Mouse (Mus musculus) heart, postnatal 14 days (tissue): ENCODE data around the gene Gm21663. TPM values are rescaled to one million over a fixed set of nuclear protein-coding genes. Genes with fewer than 3 reads are reported as not detected.
A peak's percentile ranks its signal among the peaks of the same experiment; 100 is the strongest.
"Not testable (repeated sequence)": the region's sequence is repeated elsewhere in the genome, so short reads cannot be mapped to it uniquely, and the experiment has no call there.

ENCODE experiments used
- DNase-seq, 2 experiments: peaks; one replicate each; pipeline ENCODE4 v3.0.0; 2021 to 2022
- intact Hi-C: fragments of 180-260 bp; cut with DNase I; formaldehyde crosslinking; loops from one replicate; pipeline ENCODE4 v1.15.1; 2025
- long read RNA-seq, 2 experiments: library from polyadenylated mRNA; stranded (forward); transcript quantifications; one replicate each; pipeline ENCODE4 v2.0.0; 2021
- total RNA-seq, 2 experiments: library from RNA; stranded (reverse); gene quantifications; 2 replicates each; pipeline ENCODE4 v1.2.3; 2021

The Gm21663 gene
- total RNA-seq = not detected
- long read RNA-seq, experiment 1 = 0 reads
- long read RNA-seq, experiment 2 = 0 reads

DNA sequence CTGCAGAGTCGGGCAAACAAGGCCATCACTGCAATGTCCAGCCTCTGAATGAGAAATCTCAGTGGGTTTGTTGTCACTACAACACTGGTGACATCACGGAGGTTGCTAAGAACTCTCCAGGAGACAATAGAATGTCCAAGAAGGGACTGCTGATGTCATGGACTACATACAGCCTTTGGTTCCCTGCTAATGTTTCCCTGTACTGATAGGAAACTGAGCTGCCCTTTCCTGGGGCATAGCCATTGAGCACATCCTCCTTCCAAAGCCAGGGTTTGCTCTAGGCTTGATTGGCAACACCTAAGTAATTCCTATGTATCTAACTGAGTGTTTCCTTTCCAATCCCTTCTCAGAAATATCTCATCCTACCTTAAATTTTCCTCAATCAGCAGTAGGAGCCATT, at the start of gene Gm21663:
Gene Gm21663, minus strand, starts transcription at position 101 of the 400 bp plus-strand sequence.
- DNase-seq = not testable (repeated sequence)

DNA sequence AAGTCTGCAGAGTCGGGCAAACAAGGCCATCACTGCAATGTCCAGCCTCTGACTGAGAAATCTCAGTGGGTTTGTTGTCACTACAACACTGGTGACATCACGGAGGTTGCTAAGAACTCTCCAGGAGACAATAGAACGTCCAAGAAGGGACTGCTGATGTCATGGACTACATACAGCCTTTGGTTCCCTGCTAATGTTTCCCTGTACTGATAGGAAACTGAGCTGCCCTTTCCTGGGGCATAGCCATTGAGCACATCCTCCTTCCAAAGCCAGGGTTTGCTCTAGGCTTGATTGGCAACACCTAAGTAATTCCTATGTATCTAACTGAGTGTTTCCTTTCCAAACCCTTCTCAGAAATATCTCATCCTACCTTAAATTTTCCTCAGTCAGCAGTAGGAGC, 46.4 kb upstream of the Gm21663 start, which contains the start of gene Gm21698:
Gene Gm21698, minus strand, starts transcription at position 101 of the 400 bp plus-strand sequence.
- DNase-seq, intact Hi-C loops: not testable (repeated sequence)

More for the DNA sequence above, at the start of gene Gm21663:
- intact Hi-C loops = not testable (repeated sequence)

DNA sequence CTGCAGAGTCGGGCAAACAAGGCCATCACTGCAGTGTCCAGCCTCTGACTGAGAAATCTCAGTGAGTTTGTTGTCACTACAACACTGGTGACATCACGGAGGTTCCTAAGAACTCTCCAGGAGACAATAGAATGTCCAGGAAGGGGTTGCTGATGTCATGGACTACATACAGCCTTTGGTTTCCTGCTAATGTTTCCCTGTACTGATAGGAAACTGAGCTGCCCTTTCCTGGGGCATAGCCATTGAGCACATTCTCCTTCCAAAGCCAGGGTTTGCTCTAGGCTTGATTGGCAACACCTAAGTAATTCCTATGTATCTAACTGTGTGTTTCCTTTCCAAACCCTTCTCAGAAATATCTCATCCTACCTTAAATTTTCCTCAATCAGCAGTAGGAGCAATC, 30.4 kb upstream of the Gm21663 start, which contains the start of gene Gm21680:
Gene Gm21680, minus strand, starts transcription at position 101 of the 400 bp plus-strand sequence.
- DNase-seq, intact Hi-C loops: not testable (repeated sequence)

DNA sequence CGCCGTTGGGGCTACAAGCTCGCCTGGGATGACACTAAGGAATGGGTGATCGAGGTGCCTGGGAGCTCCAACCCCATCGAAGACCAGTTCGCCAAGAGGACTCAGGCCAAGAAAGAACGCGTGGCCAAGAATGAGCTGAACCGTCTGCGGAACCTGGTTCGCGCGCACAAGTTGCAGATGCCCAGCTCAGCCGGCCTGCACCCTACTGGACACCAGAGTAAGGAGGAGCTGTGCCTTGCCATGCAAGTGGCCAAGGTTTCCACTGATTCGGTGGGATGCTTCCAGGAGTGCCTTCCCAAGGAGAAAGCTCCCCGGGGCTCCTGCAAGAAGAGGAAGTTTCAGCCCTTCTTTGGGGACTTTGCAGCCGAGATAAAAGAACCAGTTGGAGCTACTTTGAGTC, 14.9 kb upstream of the Gm21663 start:
- intact Hi-C loops, DNase-seq: not testable (repeated sequence)

DNA sequence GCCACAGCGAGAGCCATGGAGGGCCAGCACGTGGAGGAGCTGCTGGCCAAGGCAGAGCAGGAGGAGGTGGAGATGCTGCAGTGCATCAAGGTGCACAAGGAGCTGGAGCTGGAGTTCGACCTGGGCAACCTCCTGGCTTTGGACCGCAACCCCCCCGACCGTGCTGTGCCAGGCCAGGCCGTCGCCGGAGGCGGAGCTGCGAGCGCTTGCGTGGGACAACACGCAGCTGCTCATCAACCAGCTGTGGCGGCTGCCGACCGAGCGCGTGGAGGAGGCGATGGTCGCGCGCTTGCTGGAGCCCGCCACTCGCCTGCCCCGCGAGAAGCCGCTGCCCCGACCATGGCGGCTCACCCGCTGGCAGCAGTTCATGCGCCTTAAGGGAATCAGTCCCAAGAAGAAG, 14.4 kb upstream of the Gm21663 start:
- intact Hi-C loops = not testable (repeated sequence)

DNA sequence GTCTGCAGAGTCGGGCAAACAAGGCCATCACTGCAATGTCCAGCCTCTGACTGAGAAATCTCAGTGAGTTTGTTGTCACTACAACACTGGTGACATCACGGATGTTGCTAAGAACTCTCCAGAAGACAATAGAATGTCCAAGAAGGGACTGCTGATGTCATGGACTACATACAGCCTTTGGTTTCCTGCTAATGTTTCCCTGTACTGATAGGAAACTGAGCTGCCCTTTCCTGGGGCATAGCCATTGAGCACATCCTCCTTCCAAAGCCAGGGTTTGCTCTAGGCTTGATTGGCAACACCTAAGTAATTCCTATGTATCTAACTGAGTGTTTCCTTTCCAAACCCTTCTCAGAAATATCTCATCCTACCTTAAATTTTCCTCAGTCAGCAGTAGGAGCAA, 12.1 kb upstream of the Gm21663 start, which contains the start of gene Gm21671:
Gene Gm21671, minus strand, starts transcription at position 101 of the 400 bp plus-strand sequence.
- intact Hi-C loops, DNase-seq: not testable (repeated sequence)

More for the DNA sequence above, 14.4 kb upstream of the Gm21663 start:
- not testable (repeated sequence) for DNase-seq

DNA sequence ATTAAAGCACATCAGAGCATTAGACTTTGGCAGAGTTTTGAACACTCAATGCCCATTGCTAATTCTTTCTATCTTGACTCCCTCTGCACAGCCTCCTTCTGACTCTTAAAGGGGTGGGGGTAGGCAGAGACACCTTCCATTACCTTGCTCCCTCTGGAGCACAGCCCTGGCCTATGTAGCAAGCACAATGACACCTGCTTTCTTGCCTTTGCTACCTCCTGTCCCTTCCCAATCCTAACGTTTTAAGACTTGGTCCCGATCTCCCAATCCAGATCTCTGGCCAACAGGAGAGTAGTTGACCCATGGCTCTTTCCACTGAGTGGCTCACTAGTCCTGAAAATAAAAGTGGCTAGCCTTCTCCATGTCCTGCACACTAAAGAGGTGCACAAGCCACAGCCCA, 3.2 kb upstream of the Gm21663 start:
- intact Hi-C loops, DNase-seq: not testable (repeated sequence)

DNA sequence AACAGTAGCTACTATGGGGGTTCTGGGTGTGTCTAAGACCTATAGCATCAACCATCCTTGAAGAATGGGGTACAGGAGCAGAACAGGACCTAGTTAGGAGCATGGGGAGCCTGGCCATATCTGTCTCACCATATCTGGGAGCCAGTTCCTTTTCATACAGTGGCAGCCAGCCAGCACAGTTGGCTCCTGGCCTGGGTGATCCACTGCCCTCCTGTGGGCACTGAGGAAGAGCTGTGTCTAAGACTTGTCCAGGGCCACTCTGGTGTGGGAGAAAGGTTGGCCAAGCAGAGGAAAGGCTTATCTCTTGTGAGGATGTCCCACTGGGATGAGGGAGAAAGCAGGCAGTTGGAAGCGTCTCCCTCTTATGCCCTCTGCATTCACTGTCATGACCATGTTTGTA, 50.9 kb downstream of the Gm21663 start:
- intact Hi-C loops = no loop called here
- peak; percentile 48 to 67 for DNase-seq

DNA sequence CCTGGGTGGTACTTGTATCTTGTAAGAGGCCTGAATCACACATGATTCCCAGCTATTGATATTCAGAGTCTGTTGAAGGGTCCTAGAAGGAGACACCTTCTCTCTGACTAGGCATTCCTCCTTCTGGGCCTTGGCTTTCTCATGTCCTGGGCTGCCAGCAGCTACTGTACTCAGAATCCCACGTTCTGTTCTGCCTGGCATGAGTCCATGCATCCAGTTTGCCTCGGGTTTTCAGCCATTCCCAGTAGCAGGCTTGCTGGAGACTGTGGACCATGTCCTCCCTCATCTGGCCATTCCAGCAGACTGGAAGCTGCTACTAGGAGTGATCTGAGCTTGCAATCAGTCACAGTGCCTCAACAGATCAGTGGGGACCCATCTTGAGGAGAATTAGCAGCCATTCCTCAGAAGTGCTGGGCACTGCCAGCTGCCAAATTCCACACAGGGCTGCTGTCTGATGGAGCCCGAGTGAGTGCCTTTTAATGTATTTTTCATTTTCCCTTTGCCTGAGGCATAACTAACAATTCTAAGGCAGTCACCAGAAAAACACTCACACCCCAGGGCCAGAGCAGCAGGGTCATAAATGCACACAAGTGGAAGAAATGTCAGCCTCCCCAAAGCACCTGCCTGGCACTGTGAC, 52.3 kb downstream of the Gm21663 start:
- no peak for DNase-seq
- intact Hi-C loops = no loop called here

DNA sequence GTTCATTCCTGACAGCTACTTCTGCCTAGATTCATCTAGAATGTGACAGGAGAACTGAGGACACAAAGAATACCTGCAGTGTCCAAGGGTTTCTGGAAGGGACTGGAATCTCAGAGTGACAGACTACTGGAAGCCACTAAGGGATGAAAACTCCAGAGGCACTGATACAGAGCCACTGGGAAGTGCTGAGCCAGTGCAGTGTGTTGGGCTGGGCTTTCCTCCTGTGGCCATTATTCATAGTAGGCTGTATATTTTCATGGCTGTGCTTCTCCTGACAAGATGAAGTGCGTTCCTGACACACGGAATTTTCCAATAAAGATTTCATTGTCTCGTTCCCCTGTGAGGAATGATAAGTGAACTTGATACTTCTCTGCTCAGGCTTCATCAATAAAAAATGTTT, 55.5 kb downstream of the Gm21663 start:
- intact Hi-C loops = no loop called here

More for the DNA sequence above, 55.5 kb downstream of the Gm21663 start:
- no peak for DNase-seq

Other genes starting within 250 kb of the Gm21663 start
- 1 to 10 TPM; 5.8 to 6.4 TPM for gene Xrcc2, start 236.6 kb downstream of the Gm21663 start, total RNA-seq
- 10 to 100 TPM; 23.3 to 26.7 TPM for gene Actr3b, start 182.4 kb downstream of the Gm21663 start, total RNA-seq
- gene Gm21671, start 12.0 kb upstream of the Gm21663 start, total RNA-seq = not detected
- gene Gm21680, start 30.3 kb upstream of the Gm21663 start, total RNA-seq = not detected
- gene Gm21698, start 46.3 kb upstream of the Gm21663 start, total RNA-seq = not detected
- not detected for gene Gm1979, start 62.4 kb upstream of the Gm21663 start, total RNA-seq
- not detected for gene Gm5862, start 80.5 kb upstream of the Gm21663 start, total RNA-seq
- gene Speer4a, start 97.2 kb upstream of the Gm21663 start, total RNA-seq = not detected
- not detected for gene Gm7347, start 116.2 kb upstream of the Gm21663 start, total RNA-seq
- gene Gm10471, start 146.9 kb upstream of the Gm21663 start, total RNA-seq = not detected
- not detected for gene 5031410I06Rik, start 163.0 kb upstream of the Gm21663 start, total RNA-seq
- not detected for gene Gm10220, start 179.0 kb upstream of the Gm21663 start, total RNA-seq